Mouse (Mus musculus) forebrain, embryonic 13.5 days (tissue): ENCODE measurements at regions not wholly inside any gene's neighbourhood (a gene's known extent, or its start where the extent isn't known, plus 50 kb on each side); places are given as distances from the start of the nearest gene placed in this dataset.
A peak's percentile ranks its signal among the peaks of the same experiment; 100 is the strongest.
"Not testable (repeated sequence)": the region's sequence is repeated elsewhere in the genome, so short reads cannot be mapped to it uniquely, and the experiment has no call there.

ENCODE experiments used
- ATAC-seq: fragments of 200-750 bp; cut with Nextera tagmentation; 2 replicates; pipeline ENCODE4 v1.8.0; 2017
- H3K27ac ChIP-seq: fragments of 300-500 bp; sonication (generic); 2 replicates; pipeline ENCODE4 v1.5.1; 2015; ENCODE audit warnings: inconsistent platforms, mild to moderate bottlenecking, moderate library complexity
- H3K27me3 ChIP-seq: fragments of 300-500 bp; sonication (generic); 2 replicates; pipeline ENCODE4 v1.6.1; 2015; ENCODE audit warnings: mild to moderate bottlenecking, inconsistent platforms
- H3K36me3 ChIP-seq: fragments of 300-500 bp; sonication (generic); 2 replicates; pipeline ENCODE4 v1.6.1; 2015; ENCODE audit warnings: mild to moderate bottlenecking, inconsistent platforms; ENCODE audit not compliant: poor library complexity, severe bottlenecking
- H3K4me1 ChIP-seq: fragments of 300-500 bp; sonication (generic); 2 replicates; pipeline ENCODE4 v1.6.1; 2015; ENCODE audit warnings: inconsistent platforms
- H3K4me2 ChIP-seq: fragments of 300-500 bp; sonication (generic); 2 replicates; pipeline ENCODE4 v1.6.1; 2015; ENCODE audit warnings: inconsistent platforms, mild to moderate bottlenecking, moderate library complexity
- H3K4me3 ChIP-seq: fragments of 300-500 bp; sonication (generic); 2 replicates; pipeline ENCODE4 v1.5.1; 2015; ENCODE audit warnings: mild to moderate bottlenecking, inconsistent platforms
- H3K9ac ChIP-seq: fragments of 300-500 bp; sonication (generic); 2 replicates; pipeline ENCODE4 v1.6.1; 2015; ENCODE audit warnings: mild to moderate bottlenecking, inconsistent platforms
- H3K9me3 ChIP-seq: fragments of 300-500 bp; sonication (generic); replicated peaks from 2 replicates; pipeline ENCODE4 v1.6.1; 2016; ENCODE audit warnings: inconsistent platforms
- WGBS: fragments of 180-500 bp; shearing (Covaris S2); methylation state at CpG from one replicate; pipeline ENCODE4 v1.1.7; 2015; 5-methylcytosine and 5-hydroxymethylcytosine counted together

GRCm38 (mm10) chr10:22556401-22556800 is 88.4 kb upstream of the Slc2a12 start:
- H3K4me2 ChIP-seq = not testable (repeated sequence)
- WGBS = 93% methylated on average over 2 of the region's 2 CpGs

DNA sequence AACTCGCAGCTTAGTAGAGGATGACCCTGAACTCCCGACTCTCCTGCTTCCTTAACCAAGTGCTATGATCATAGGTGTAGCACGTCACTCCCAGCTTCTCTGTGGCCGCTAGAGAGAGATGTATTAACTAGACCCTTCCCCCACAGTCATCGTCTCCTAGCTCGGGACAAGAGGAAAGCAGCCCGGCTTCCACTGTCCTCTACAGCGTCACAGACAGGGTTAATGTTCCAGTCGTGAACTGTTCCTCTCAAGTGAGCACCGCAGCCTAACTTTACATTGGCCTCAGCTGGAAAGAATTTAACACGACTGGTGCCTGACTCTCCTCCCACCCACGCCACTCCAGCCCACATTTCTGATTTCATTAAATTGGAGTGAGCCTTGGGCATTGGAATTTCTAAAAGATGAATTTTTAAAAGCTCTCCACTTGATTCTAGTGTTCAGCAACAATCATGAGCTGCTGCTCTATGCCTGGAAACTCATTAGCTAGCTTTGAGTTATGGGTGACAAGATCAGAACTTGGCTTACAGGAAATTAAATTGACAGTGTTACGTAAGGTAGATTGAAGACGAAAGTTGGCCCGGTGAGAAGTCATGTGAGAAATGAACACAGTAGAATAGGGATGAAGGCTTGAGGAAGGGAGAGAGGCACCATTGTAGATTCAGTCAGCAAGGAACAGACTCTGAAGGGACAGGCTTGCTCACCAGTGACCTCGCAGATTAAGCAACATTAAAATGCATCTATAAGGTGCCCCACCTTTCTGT is 75.4 kb upstream of the Slc2a12 start:
- not testable (repeated sequence) for H3K27me3 ChIP-seq, H3K4me1 ChIP-seq, H3K9me3 ChIP-seq, H3K4me3 ChIP-seq, H3K4me2 ChIP-seq, ATAC-seq, H3K27ac ChIP-seq, H3K36me3 ChIP-seq, H3K9ac ChIP-seq
- WGBS = 84% methylated on average over 16 of the region's 16 CpGs

More at GRCm38 (mm10) chr10:22556401-22556800, 88.4 kb upstream of the Slc2a12 start:
- not testable (repeated sequence) for H3K4me1 ChIP-seq, H3K27me3 ChIP-seq, H3K9ac ChIP-seq, ATAC-seq, H3K4me3 ChIP-seq, H3K27ac ChIP-seq, H3K36me3 ChIP-seq, H3K9me3 ChIP-seq

DNA sequence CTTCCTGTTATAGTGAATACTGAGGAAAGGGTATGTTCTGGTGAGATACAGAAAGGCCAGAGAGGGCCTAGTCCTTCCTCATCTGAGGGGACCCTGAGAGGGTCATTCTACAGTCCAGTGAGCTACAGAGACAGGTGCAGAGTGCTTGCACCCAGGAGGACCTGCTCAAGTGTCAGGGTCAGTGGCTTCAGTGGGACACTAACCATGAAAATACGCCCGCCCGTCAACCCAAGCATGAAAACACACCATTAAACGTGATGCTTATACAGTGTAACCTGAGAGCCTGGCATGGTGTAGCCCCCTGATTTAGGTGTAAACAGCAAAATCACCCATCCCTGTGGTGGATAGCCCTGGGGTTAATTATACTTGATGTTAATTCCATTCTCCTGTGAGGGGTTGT is 70.8 kb upstream of the Slc2a12 start:
- H3K4me1 ChIP-seq, H3K36me3 ChIP-seq, H3K9ac ChIP-seq, H3K9me3 ChIP-seq, ATAC-seq, H3K4me3 ChIP-seq, H3K4me2 ChIP-seq, H3K27ac ChIP-seq, H3K27me3 ChIP-seq: not testable (repeated sequence)
- WGBS = 87% methylated on average over 4 of the region's 4 CpGs

DNA sequence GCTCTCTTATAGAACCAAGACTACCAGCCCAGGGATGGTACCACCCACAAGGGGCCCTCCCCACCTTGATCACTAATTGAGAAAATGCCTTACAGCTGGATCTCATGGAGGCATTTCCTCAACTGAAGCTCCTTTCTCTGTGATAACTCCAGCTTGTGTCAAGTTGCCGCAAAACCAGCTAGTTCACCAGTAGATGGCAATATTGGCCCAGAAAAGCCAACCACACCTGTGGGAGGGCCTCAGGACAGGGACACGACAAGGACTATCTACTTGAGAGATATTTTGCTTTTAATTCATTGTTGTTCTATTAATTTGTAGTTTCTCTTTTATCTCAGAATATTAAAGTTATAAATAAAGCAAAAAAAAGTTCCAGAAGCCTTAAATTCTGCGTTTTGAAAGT is 65.4 kb upstream of the Slc2a12 start:
- not testable (repeated sequence) for H3K4me3 ChIP-seq, H3K27me3 ChIP-seq

GRCm38 (mm10) chr10:22581300-22581699 is 63.5 kb upstream of the Slc2a12 start:
- H3K4me1 ChIP-seq, H3K9ac ChIP-seq, H3K27me3 ChIP-seq, H3K4me3 ChIP-seq, H3K9me3 ChIP-seq, H3K4me2 ChIP-seq, ATAC-seq, H3K27ac ChIP-seq, H3K36me3 ChIP-seq: not testable (repeated sequence)
- WGBS = 77% methylated on average over 9 of the region's 9 CpGs

More for the DNA sequence above, 65.4 kb upstream of the Slc2a12 start:
- not testable (repeated sequence) for H3K27ac ChIP-seq, H3K9ac ChIP-seq, H3K36me3 ChIP-seq, H3K9me3 ChIP-seq, H3K4me1 ChIP-seq, H3K4me2 ChIP-seq
- peak; percentile 83 for ATAC-seq
- WGBS = 10% methylated on average over 3 of the region's 3 CpGs

GRCm38 (mm10) chr10:22583306-22583705 is 61.5 kb upstream of the Slc2a12 start:
- H3K4me2 ChIP-seq, H3K27me3 ChIP-seq, H3K27ac ChIP-seq, H3K4me3 ChIP-seq, H3K36me3 ChIP-seq, ATAC-seq, H3K4me1 ChIP-seq, H3K9ac ChIP-seq, H3K9me3 ChIP-seq: not testable (repeated sequence)
- WGBS = 94% methylated on average over 2 of the region's 2 CpGs

- not testable (repeated sequence) for H3K27me3 ChIP-seq, H3K4me2 ChIP-seq, H3K4me3 ChIP-seq, H3K27ac ChIP-seq, H3K9me3 ChIP-seq, H3K36me3 ChIP-seq, ATAC-seq, H3K9ac ChIP-seq, H3K4me1 ChIP-seq
- WGBS = 100% methylated on average over 1 of the region's 1 CpGs
Measured at GRCm38 (mm10) chr10:22588587-22588986, 56.2 kb upstream of the Slc2a12 start.

DNA sequence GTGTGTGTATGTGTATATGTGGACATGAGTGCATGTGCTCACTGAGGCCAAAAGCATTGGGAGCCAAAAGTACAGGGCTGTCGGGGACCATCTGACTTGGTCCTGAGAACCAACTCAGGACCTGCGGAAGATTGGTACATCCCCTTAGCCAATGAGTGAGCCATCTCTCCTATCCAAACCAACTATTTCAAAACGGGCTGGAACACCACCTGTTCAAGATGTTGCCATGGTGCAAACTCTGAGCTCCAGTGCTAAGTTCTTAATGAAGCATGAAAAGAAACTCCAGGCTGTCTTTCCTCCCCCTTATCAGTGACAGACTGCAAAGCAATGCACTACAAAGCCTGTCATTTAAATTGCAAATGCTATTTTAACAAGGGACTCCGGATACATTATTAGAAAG is 53.1 kb upstream of the Slc2a12 start:
- ATAC-seq = peak; percentile 59
- H3K27me3 ChIP-seq, H3K4me1 ChIP-seq, H3K4me3 ChIP-seq, H3K9ac ChIP-seq, H3K36me3 ChIP-seq, H3K27ac ChIP-seq, H3K9me3 ChIP-seq, H3K4me2 ChIP-seq: not testable (repeated sequence)
- 32% methylated on average over 4 of the region's 4 CpGs for WGBS

GRCm38 (mm10) chr10:22592189-22592603 is 52.6 kb upstream of the Slc2a12 start:
- not testable (repeated sequence) for H3K4me1 ChIP-seq, H3K9me3 ChIP-seq, H3K36me3 ChIP-seq, H3K4me2 ChIP-seq, H3K27me3 ChIP-seq, H3K9ac ChIP-seq, H3K27ac ChIP-seq, H3K4me3 ChIP-seq
- 29% methylated on average over 4 of the region's 4 CpGs for WGBS
- ATAC-seq = peak; percentile 33; the same call in 1 of the 2 replicates

DNA sequence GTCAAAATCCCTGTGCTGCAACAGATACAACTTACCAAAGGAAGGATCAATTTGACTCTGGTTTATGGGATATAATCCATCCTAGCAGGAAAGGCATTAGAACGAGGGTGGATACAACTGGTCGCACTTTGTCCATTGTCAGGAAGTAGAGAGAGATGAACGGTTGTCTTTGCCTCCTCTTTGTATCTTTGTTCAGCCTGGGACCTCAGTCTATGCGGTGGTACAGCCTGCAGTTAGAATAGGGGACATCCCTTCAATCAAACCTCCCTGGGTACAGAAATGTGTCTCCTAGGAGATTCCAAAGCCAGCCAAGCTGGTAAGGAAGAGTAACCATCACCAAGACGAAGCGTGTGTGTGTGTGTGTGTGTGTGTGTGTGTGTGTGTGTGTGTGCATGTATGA is 52.1 kb upstream of the Slc2a12 start:
- H3K36me3 ChIP-seq, H3K4me3 ChIP-seq, H3K9ac ChIP-seq, H3K4me1 ChIP-seq, H3K27me3 ChIP-seq, H3K9me3 ChIP-seq, H3K27ac ChIP-seq, ATAC-seq, H3K4me2 ChIP-seq: not testable (repeated sequence)
- WGBS = 86% methylated on average over 6 of the region's 6 CpGs
